Mouse (Mus musculus) cortical plate, adult 2 months (tissue): Measurements from ENCODE around the gene Eif2b3.

ENCODE experiments used
- CTCF ChIP-seq: fragments of 200-500 bp; IDR thresholded peaks from 2 replicates; pipeline ENCODE4 v1.5.1; 2011; ENCODE audit warnings: mild to moderate bottlenecking, control low read depth, low read length; ENCODE audit not compliant: insufficient read depth; ENCODE audit errors: extremely low read depth
- POLR2A ChIP-seq: fragments of 200-500 bp; IDR thresholded peaks from 2 replicates; pipeline ENCODE4 v1.6.1; 2011; ENCODE audit warnings: mild to moderate bottlenecking, low read length, control low read depth; ENCODE audit not compliant: insufficient read depth; ENCODE audit errors: extremely low read depth

DNA sequence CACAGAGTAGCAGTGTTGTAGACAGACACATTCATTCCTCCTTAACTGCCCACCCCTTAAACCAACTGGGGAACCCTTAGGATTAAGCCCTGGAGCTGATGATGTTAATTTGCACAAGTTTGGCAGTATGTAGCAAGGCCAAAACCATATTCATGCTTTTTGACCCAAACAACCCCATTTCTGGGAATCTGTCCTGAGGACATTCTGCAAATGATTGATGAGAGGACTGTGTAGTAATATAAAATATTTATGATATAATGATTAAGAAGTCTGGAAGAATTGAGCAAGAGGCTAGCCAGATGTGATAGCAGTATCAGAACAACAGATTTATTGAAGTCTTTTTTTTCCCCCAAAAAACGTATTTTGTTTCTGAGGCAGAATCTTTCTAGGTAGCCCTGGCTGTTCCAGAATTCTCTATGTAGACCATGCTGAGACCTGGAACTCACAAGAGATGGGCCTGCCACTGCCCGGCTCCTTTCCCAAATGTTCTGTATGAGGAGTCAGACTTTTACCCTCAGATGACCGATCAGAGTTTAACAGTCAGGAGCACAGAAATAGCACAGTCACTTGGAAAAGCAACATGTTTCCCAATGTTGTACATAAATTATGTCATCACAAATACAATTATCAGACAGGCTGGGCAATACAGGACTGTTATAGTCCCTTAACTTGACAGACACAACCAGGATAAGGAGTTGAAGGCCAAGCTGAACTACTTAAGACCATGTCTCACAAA is 75.6 kb downstream of the Eif2b3 start:
- no peak for TF ChIP-seq CTCF
- TF ChIP-seq POLR2A = no peak
